Mouse (Mus musculus) monocyte, adult 2 months (primary cell): ENCODE data around the gene Plk5.

Experiments
- DNase-seq, 2 experiments: peaks; one replicate each; pipeline ENCODE4 v3.0.0; 2022; ENCODE audit warnings: low spot score in 2 of 2, low read depth in 1 of 2

Gene Plk5

DNA sequence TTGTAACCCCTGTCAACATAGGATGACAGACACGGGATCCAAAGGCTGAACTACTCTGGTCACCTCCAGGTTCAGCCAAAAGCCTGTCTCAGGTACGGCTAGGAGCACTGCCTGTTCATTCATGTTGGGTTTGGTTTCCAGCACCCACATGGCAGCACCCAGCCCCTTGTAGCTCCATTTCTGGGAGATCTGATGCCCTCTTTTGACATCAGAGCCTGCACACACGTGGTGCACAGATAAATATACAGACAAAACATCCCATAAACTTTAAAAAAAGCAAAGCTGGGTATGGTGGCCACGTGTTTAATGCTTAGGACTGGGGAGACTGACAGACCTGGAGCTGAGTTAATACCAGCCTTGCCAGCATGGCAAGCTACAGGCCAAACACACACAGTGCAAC lies 51.7 kb downstream of the Plk5 start:
- DNase-seq, result no peak

DNA sequence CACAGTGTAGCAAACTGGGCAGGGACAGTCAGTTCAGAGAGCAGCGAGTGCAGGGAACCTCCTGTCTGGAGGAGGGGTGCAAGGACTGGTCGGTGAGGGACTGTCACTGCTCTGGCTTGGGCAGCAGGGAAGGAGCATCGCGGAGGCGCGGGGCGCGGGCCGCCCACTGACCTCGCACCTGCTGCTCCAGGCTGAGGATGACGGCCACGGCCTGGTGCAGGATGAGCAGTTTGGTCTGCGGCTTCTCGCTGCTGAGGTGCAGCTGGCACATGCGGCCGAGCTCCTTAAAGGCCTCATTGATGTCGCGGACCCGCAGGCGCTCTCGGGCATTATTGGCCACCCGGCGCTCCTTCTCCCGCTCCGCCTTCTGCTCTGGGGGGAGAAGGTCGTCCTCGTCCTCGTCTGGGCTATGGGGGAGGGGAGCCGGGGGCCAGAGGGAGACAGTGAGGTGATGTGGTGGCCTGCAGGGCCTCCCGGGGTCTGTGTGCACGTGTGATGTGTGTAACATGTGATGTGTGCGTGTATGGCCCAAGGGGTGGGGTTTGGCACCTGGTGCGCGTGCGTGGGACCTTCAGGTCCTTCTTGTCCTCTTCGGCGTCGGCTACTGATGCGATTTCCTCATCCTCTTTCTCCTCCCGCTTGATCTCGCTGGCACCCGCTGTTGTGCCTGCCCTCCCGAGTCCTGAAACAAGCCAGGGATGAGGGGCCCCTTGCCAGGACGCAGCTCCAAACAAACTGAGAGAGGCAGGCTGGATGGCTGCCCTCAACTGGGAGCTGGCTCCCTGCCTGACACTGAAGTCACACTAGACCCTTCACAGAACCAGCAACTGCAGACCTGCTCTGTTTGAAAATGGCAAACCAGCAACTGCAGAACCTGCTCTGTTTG lies 56.6 kb downstream of the Plk5 start:
- DNase-seq, result no peak
